Mouse (Mus musculus): ENCODE data around the gene Vegfd. TPM values are rescaled to one million over a fixed set of nuclear protein-coding genes. Genes with fewer than 3 reads are reported as not detected.

Gene Vegfd
- polyA plus RNA-seq, 1 experiment from 2014 or later = 2.0 TPM

- H3K27me3 ChIP-seq (replicated peaks; ENCODE audit: control insufficient read depth, insufficient read depth, low read length) = no peaks in the 10 kb centered on the region
- H3K36me3 ChIP-seq (ENCODE audit: control insufficient read depth, insufficient read depth, low read length) = no peaks in the 10 kb centered on the region
- no peak for ATAC-seq
- WGBS = 87% methylated on average over 9 of the region's 9 CpGs
- H3K27ac ChIP-seq (ENCODE audit: low read length) = no peak overlapping the region
- H3K4me3 ChIP-seq (ENCODE audit: low read length) = no peak overlapping the region
- no peaks in the 10 kb centered on the region for H3K9me3 ChIP-seq (ENCODE audit: control insufficient read depth, low read length)
- H3K9ac ChIP-seq (ENCODE audit: low read depth, low read length) = no peak overlapping the region
- H3K4me2 ChIP-seq (ENCODE audit: low read depth, low read length) = no peak overlapping the region
- no peaks in the 10 kb centered on the region for H3K4me1 ChIP-seq (ENCODE audit: control insufficient read depth, insufficient read depth, low read length)
These were observed 73.9 kb downstream of the Vegfd start for GRCm38 (mm10) chrX:164446835-164447681.

GRCm38 (mm10) chrX:164447682-164448071 lies 74.5 kb downstream of the Vegfd start:
- H3K9me3 ChIP-seq (ENCODE audit: control insufficient read depth, low read length) = no peaks in the 10 kb centered on the region
- no peak overlapping the region for H3K4me2 ChIP-seq (ENCODE audit: low read depth, low read length)
- H3K9ac ChIP-seq (ENCODE audit: low read depth, low read length) = no peak overlapping the region
- no peaks in the 10 kb centered on the region for H3K27me3 ChIP-seq (replicated peaks; ENCODE audit: control insufficient read depth, insufficient read depth, low read length)
- WGBS = 92% methylated on average over 2 of the region's 2 CpGs
- no peak for ATAC-seq
- no peaks in the 10 kb centered on the region for H3K36me3 ChIP-seq (ENCODE audit: control insufficient read depth, insufficient read depth, low read length)
- H3K4me3 ChIP-seq (ENCODE audit: low read length) = no peak overlapping the region
- H3K4me1 ChIP-seq (ENCODE audit: control insufficient read depth, insufficient read depth, low read length) = no peaks in the 10 kb centered on the region
- no peak overlapping the region for H3K27ac ChIP-seq (ENCODE audit: low read length)

GRCm38 (mm10) chrX:164449201-164449600 lies 76.0 kb downstream of the Vegfd start:
- Histone ChIP-seq H3K4me3 (ENCODE audit: low read length) (no peak overlapping the region), H3K4me1 (ENCODE audit: control insufficient read depth, insufficient read depth, low read length) (no peaks in the 10 kb centered on the region), H3K27me3 (replicated peaks; ENCODE audit: control insufficient read depth, insufficient read depth, low read length) (no peaks in the 10 kb centered on the region), H3K36me3 (ENCODE audit: control insufficient read depth, insufficient read depth, low read length) (no peaks in the 10 kb centered on the region), H3K9ac (ENCODE audit: low read depth, low read length) (no peak overlapping the region), H3K4me2 (ENCODE audit: low read depth, low read length) (no peak overlapping the region), H3K27ac (ENCODE audit: low read length) (no peak overlapping the region), H3K9me3 (ENCODE audit: control insufficient read depth, low read length) (no peaks in the 10 kb centered on the region)
- ATAC-seq = no peak
- 30% methylated on average over 3 of the region's 3 CpGs for WGBS

Other genes with a start within 250 kb of the Vegfd start
- 124 and 183 TPM in 2 replicates for gene Ace2, start 234.0 kb upstream of the Vegfd start, polyA plus RNA-seq (2015; fragmentation: Nextera tagmentation; extraction: Ambion mirVana)
- 0.83 and 0.87 TPM in 2 replicates for gene Bmx, start 115.2 kb upstream of the Vegfd start, polyA plus RNA-seq (2015; fragmentation: Nextera tagmentation; extraction: Ambion mirVana)
- gene Pir, start 104.0 kb upstream of the Vegfd start, polyA plus RNA-seq (2015; fragmentation: Nextera tagmentation; extraction: Ambion mirVana) = 3.0 and 4.7 TPM in 2 replicates
- gene Piga, start 46.4 kb downstream of the Vegfd start, polyA plus RNA-seq (2015; fragmentation: Nextera tagmentation; extraction: Ambion mirVana) = 20.0 and 21.1 TPM in 2 replicates
- 0.21 and 0.37 TPM in 2 replicates for gene Asb11, start 63.6 kb downstream of the Vegfd start, polyA plus RNA-seq (2015; fragmentation: Nextera tagmentation; extraction: Ambion mirVana)
- gene Asb9, start 132.9 kb downstream of the Vegfd start, polyA plus RNA-seq (2015; fragmentation: Nextera tagmentation; extraction: Ambion mirVana) = 0.16 TPM in 1 of 2 replicates, not detected in the other

All from intestine, embryonic 16.5 days (tissue).